Mouse (Mus musculus): Measurements from ENCODE around the gene Heatr6. TPM values are rescaled to one million over a fixed set of nuclear protein-coding genes. Genes with fewer than 3 reads are reported as not detected.

The Heatr6 gene
- total RNA-seq, 1 experiment = 16.7 TPM

GRCm38 (mm10) chr11:83796980-83797608 is 43.6 kb downstream of the Heatr6 start:
- H3K9ac ChIP-seq (ENCODE audit: insufficient read depth, low read depth, low read length, poor library complexity, severe bottlenecking) = no peak overlapping the region
- in situ Hi-C loops (cut with MboI; ENCODE audit: low sequenced_read_pairs in 2 of 2, unreplicated experiment in 2 of 2) = no loop called here
- H3K4me1 ChIP-seq (ENCODE audit: control insufficient read depth in 2 of 2, insufficient read depth in 2 of 2, low read length in 2 of 2, poor library complexity in 1 of 2) = peaks cover 2 to 5% of the 10 kb centered on the region in 2 experiments; a peak in 3 of 4 replicates
- no peak overlapping the region for H3K27ac ChIP-seq (ENCODE audit: insufficient read depth, low read depth, low read length, poor library complexity, severe bottlenecking)
- TF ChIP-seq ZC3H11A (IDR thresholded peaks at IDR 0.05; ENCODE audit: borderline replicate concordance, low read depth, low read length) = no peak
- no peak for TF ChIP-seq MAFK (IDR thresholded peaks at IDR 0.05; ENCODE audit: insufficient read depth, low read depth, low read length)
- no peak for TF ChIP-seq CHD2 (IDR thresholded peaks at IDR 0.05; ENCODE audit: low read depth, low read length)
- no peak for TF ChIP-seq HCFC1 (IDR thresholded peaks at IDR 0.05; ENCODE audit: borderline replicate concordance, insufficient read depth, low read length)
- no peak for TF ChIP-seq ZNF384 (IDR thresholded peaks at IDR 0.05; ENCODE audit: low read depth, low read length)
- no peak overlapping the region for H3K4me3 ChIP-seq (ENCODE audit: insufficient read depth in 1 of 2, low read depth in 1 of 2, low read length in 2 of 2, poor library complexity in 1 of 2, severe bottlenecking in 1 of 2)
- no peak for DNase-seq (ENCODE audit: low read depth, low spot score)
- no peaks in the 10 kb centered on the region for H3K9me3 ChIP-seq (ENCODE audit: control insufficient read depth, insufficient read depth, low read depth, low read length)
- H3K36me3 ChIP-seq (ENCODE audit: control insufficient read depth, insufficient read depth, low read length, poor library complexity, severe bottlenecking) = no peaks in the 10 kb centered on the region

DNA sequence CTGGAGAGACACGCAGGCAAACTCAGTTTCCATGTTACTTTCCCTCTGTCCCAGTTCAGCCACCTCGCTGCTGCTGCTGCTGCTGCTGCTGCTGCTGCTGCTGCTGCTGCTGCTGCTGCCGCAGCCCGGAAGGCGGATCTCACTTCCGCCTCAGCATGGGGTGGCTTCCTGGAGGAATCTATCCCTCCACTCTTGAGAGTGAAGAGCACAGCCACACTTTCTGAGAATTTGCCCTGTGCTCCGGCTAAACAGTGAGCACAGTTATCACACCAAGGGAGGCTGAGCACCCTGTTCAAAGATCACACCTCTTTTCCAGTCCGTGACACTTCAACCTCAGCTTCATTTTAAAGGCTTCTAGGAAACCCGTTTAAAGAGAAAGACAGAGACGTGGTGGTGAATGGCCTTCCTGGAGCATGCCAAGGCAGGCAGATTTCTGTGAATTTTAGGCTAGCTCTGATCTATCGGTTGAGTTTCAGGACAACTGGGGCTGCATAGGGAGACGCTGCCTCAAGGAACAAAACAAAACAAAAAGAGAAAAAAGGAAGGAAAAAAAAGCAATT is 46.5 kb downstream of the Heatr6 start:
- H3K9ac ChIP-seq (ENCODE audit: insufficient read depth, low read depth, low read length, poor library complexity, severe bottlenecking) = peak overlapping the region; percentile 44; the same call in 1 of the 2 replicates
- no peak overlapping the region for H3K27ac ChIP-seq (ENCODE audit: insufficient read depth, low read depth, low read length, poor library complexity, severe bottlenecking)
- no peaks in the 10 kb centered on the region for H3K36me3 ChIP-seq (ENCODE audit: control insufficient read depth, insufficient read depth, low read length, poor library complexity, severe bottlenecking)
- H3K4me1 ChIP-seq (ENCODE audit: control insufficient read depth in 2 of 2, insufficient read depth in 2 of 2, low read length in 2 of 2, poor library complexity in 1 of 2) = peaks cover 2 to 3% of the 10 kb centered on the region in 2 experiments; a peak in 3 of 4 replicates
- no peaks in the 10 kb centered on the region for H3K9me3 ChIP-seq (ENCODE audit: control insufficient read depth, insufficient read depth, low read depth, low read length)
- no peak for DNase-seq (ENCODE audit: low read depth, low spot score)
- no peak for TF ChIP-seq MAFK (IDR thresholded peaks at IDR 0.05; ENCODE audit: insufficient read depth, low read depth, low read length)
- no peak for TF ChIP-seq CHD2 (IDR thresholded peaks at IDR 0.05; ENCODE audit: low read depth, low read length)
- no peak for TF ChIP-seq HCFC1 (IDR thresholded peaks at IDR 0.05; ENCODE audit: borderline replicate concordance, insufficient read depth, low read length)
- no peak for TF ChIP-seq ZNF384 (IDR thresholded peaks at IDR 0.05; ENCODE audit: low read depth, low read length)
- TF ChIP-seq ZC3H11A (IDR thresholded peaks at IDR 0.05; ENCODE audit: borderline replicate concordance, low read depth, low read length) = no peak
- H3K4me3 ChIP-seq (ENCODE audit: insufficient read depth in 1 of 2, low read depth in 1 of 2, low read length in 2 of 2, poor library complexity in 1 of 2, severe bottlenecking in 1 of 2) = peak overlapping the region; percentile 30 to 32; a peak in 2 of 4 replicates
- in situ Hi-C loops (cut with MboI; ENCODE audit: low sequenced_read_pairs in 2 of 2, unreplicated experiment in 2 of 2) = no loop called here

GRCm38 (mm10) chr11:83802166-83802565 is 48.7 kb downstream of the Heatr6 start:
- DNase-seq (ENCODE audit: low read depth, low spot score) = no peak
- in situ Hi-C loops (cut with MboI; ENCODE audit: low sequenced_read_pairs in 2 of 2, unreplicated experiment in 2 of 2) = no loop called here

DNA sequence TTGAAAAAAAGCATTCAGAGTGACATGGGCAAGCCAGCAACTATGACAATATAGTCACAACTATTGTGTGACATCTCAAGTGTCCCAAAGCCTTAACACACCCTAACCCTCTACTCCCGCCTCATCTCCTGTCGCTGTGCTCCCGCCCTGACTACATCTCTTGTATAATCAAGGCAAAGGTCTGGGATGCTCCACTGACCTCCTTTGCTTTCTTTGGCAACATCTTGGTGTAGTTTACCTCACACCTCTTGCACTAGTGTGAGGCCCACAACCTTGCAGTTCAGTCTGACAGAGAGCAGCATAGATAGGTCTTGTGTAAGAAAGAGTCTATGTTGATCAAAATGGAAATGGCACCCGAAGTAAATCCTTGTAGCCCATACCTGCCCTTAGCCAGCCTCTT is 49.1 kb downstream of the Heatr6 start:
- Histone ChIP-seq H3K27ac (ENCODE audit: insufficient read depth, low read depth, low read length, poor library complexity, severe bottlenecking) (no peak overlapping the region), H3K4me1 (ENCODE audit: control insufficient read depth in 2 of 2, insufficient read depth in 2 of 2, low read length in 2 of 2, poor library complexity in 1 of 2) (peaks cover 2 to 3% of the 10 kb centered on the region in 2 experiments; a peak in 3 of 4 replicates), H3K9ac (ENCODE audit: insufficient read depth, low read depth, low read length, poor library complexity, severe bottlenecking) (no peak overlapping the region), H3K9me3 (ENCODE audit: control insufficient read depth, insufficient read depth, low read depth, low read length) (no peaks in the 10 kb centered on the region), H3K4me3 (ENCODE audit: insufficient read depth in 1 of 2, low read depth in 1 of 2, low read length in 2 of 2, poor library complexity in 1 of 2, severe bottlenecking in 1 of 2) (no peak overlapping the region), H3K36me3 (ENCODE audit: control insufficient read depth, insufficient read depth, low read length, poor library complexity, severe bottlenecking) (no peaks in the 10 kb centered on the region)
- no peak for DNase-seq (ENCODE audit: low read depth, low spot score)
- no peak for TF ChIP-seq ZC3H11A (IDR thresholded peaks at IDR 0.05; ENCODE audit: borderline replicate concordance, low read depth, low read length)
- TF ChIP-seq MAFK (IDR thresholded peaks at IDR 0.05; ENCODE audit: insufficient read depth, low read depth, low read length) = no peak
- TF ChIP-seq HCFC1 (IDR thresholded peaks at IDR 0.05; ENCODE audit: borderline replicate concordance, insufficient read depth, low read length) = no peak
- TF ChIP-seq CHD2 (IDR thresholded peaks at IDR 0.05; ENCODE audit: low read depth, low read length) = no peak
- no peak for TF ChIP-seq ZNF384 (IDR thresholded peaks at IDR 0.05; ENCODE audit: low read depth, low read length)
- in situ Hi-C loops (cut with MboI; ENCODE audit: low sequenced_read_pairs in 2 of 2, unreplicated experiment in 2 of 2) = no loop called here

More at GRCm38 (mm10) chr11:83802166-83802565, 48.7 kb downstream of the Heatr6 start:
- Histone ChIP-seq H3K9me3 (ENCODE audit: control insufficient read depth, insufficient read depth, low read depth, low read length) (no peaks in the 10 kb centered on the region), H3K36me3 (ENCODE audit: control insufficient read depth, insufficient read depth, low read length, poor library complexity, severe bottlenecking) (no peaks in the 10 kb centered on the region), H3K4me3 (ENCODE audit: insufficient read depth in 1 of 2, low read depth in 1 of 2, low read length in 2 of 2, poor library complexity in 1 of 2, severe bottlenecking in 1 of 2) (no peak overlapping the region), H3K4me1 (ENCODE audit: control insufficient read depth in 2 of 2, insufficient read depth in 2 of 2, low read length in 2 of 2, poor library complexity in 1 of 2) (peaks cover 2 to 3% of the 10 kb centered on the region in 2 experiments; a peak in 3 of 4 replicates), H3K9ac (ENCODE audit: insufficient read depth, low read depth, low read length, poor library complexity, severe bottlenecking) (no peak overlapping the region), H3K27ac (ENCODE audit: insufficient read depth, low read depth, low read length, poor library complexity, severe bottlenecking) (no peak overlapping the region)
- TF ChIP-seq ZC3H11A (IDR thresholded peaks at IDR 0.05; ENCODE audit: borderline replicate concordance, low read depth, low read length) (no peak), HCFC1 (IDR thresholded peaks at IDR 0.05; ENCODE audit: borderline replicate concordance, insufficient read depth, low read length) (no peak), CHD2 (IDR thresholded peaks at IDR 0.05; ENCODE audit: low read depth, low read length) (no peak), ZNF384 (IDR thresholded peaks at IDR 0.05; ENCODE audit: low read depth, low read length) (no peak), MAFK (IDR thresholded peaks at IDR 0.05; ENCODE audit: insufficient read depth, low read depth, low read length) (no peak)

All from ES-E14 (cell line).